Mouse (Mus musculus) frontal cortex, postnatal 10 days (tissue): Measurements from ENCODE around the gene Nfkbie.

Source experiments
- DNase-seq, 2 experiments: peaks; one replicate each; pipeline ENCODE4 v3.0.0; 2022; ENCODE audit warnings: low spot score in 2 of 2, mixed read lengths in 1 of 2

Gene Nfkbie

GRCm38 (mm10) chr17:45559732-45560525, 4.4 kb downstream of the Nfkbie start:
- DNase-seq = no peak

GRCm38 (mm10) chr17:45563216-45563615, 7.7 kb downstream of the Nfkbie start:
- DNase-seq = no peak

- peak; percentile 86 to 90 for DNase-seq
Measured at GRCm38 (mm10) chr17:45563655-45564530, 8.4 kb downstream of the Nfkbie start, which contains the start of gene Slc35b2. Gene Slc35b2 (plus strand): TSS chr17:45563874.

GRCm38 (mm10) chr17:45564531-45565084, 9.1 kb downstream of the Nfkbie start:
- DNase-seq = no peak

- no peak for DNase-seq
Measured at GRCm38 (mm10) chr17:45565103-45565502, 9.6 kb downstream of the Nfkbie start.

- no peak for DNase-seq
Measured at GRCm38 (mm10) chr17:45566031-45566359, 10.5 kb downstream of the Nfkbie start.

GRCm38 (mm10) chr17:45566360-45567161, 11.1 kb downstream of the Nfkbie start:
- DNase-seq = no peak

GRCm38 (mm10) chr17:45567162-45567601, 11.7 kb downstream of the Nfkbie start:
- no peak for DNase-seq

GRCm38 (mm10) chr17:45568990-45569389, 13.5 kb downstream of the Nfkbie start:
- DNase-seq = no peak

- no peak for DNase-seq
Measured at GRCm38 (mm10) chr17:45569999-45570398, 14.5 kb downstream of the Nfkbie start.

GRCm38 (mm10) chr17:45572103-45573086, 16.9 kb downstream of the Nfkbie start:
- DNase-seq = peak; percentile 78

GRCm38 (mm10) chr17:45573087-45573779, 17.7 kb downstream of the Nfkbie start, which contains the start of gene Hsp90ab1:
Gene Hsp90ab1 (minus strand): TSS chr17:45573271.
- DNase-seq = peak; percentile 99

GRCm38 (mm10) chr17:45573780-45574123, 18.2 kb downstream of the Nfkbie start:
- DNase-seq = peak; percentile 95 to 97

- peak; percentile 79 to 83 for DNase-seq
Measured at GRCm38 (mm10) chr17:45574129-45574761, 18.7 kb downstream of the Nfkbie start.

- no peak for DNase-seq
Measured at GRCm38 (mm10) chr17:45575123-45575897, 19.8 kb downstream of the Nfkbie start.

GRCm38 (mm10) chr17:45578242-45578641, 22.7 kb downstream of the Nfkbie start:
- DNase-seq = no peak

GRCm38 (mm10) chr17:45578843-45579242, 23.3 kb downstream of the Nfkbie start:
- DNase-seq = no peak

- DNase-seq = no peak
Measured at GRCm38 (mm10) chr17:45579554-45579953, 24.1 kb downstream of the Nfkbie start.
